Mouse (Mus musculus) yolk sac, embryonic 10.5 days (tissue): Measurements from ENCODE around the gene Saxo2.

ENCODE experiments used
- DNase-seq: peaks from one replicate; pipeline ENCODE4 v3.0.0-alpha.2; 2017; ENCODE audit warnings: low spot score

The Saxo2 gene

DNA sequence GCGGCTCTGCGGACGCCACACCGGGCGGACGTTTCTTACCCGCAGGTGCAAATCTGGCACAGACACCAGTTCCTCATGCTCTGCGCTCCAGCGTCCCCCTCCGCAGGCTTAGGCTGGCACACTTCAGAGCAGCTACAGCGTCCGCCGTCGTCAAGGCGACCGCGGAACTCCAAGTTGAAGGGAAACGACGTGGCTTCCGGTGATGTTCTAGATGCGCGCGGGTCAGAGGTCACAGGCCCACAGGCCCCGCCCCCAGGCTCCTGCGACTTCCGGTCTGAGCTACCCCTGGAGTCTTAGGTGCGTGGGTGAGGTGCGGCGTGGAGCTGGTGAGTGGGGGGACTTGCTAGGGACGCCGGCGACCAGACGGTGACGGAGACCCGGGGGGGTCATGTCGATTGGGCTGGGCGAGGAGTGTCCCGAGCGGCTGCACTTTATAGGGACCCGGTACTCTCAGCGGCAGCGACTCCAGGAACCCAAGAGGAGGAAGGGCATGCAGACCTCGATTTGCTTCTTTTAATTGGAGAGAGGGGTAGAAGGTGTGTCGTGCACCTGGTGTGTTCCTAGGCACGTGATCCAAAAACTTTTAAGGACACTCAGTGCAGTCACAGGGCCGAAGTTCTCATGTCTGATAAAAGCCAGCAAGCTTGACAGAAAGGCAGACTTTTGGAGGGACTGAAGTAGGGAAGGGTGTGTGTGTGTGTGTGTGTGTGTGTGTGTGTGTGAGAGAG is at the start of gene Saxo2, which contains the start of gene Efl1:
Saxo2 (minus strand) TSS at position 176 of the 728 bp plus-strand sequence.
Efl1 (plus strand) TSS at position 262 of the 728 bp plus-strand sequence.
- peak; percentile 92 for DNase-seq

DNA sequence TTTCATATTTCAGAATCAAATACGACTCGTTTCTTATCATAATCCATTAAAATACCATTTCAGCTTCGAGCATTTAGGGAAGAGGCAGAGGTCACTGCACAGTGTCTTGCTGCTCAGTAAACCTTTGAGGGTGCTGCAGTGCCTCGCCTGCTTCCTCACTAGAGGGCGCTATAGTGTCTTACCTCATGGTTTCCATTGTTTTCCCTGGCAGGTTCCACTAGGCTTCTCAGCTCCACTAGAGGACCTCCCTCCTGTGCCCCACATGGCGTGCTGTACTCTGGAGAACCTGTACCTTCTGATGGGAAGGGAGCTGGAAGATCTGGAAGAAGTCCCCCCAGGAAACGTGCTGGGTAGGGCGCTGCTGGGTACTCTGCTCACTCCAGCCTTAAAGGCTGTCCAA is 49.3 kb upstream of the Saxo2 start:
- no peak for DNase-seq

DNA sequence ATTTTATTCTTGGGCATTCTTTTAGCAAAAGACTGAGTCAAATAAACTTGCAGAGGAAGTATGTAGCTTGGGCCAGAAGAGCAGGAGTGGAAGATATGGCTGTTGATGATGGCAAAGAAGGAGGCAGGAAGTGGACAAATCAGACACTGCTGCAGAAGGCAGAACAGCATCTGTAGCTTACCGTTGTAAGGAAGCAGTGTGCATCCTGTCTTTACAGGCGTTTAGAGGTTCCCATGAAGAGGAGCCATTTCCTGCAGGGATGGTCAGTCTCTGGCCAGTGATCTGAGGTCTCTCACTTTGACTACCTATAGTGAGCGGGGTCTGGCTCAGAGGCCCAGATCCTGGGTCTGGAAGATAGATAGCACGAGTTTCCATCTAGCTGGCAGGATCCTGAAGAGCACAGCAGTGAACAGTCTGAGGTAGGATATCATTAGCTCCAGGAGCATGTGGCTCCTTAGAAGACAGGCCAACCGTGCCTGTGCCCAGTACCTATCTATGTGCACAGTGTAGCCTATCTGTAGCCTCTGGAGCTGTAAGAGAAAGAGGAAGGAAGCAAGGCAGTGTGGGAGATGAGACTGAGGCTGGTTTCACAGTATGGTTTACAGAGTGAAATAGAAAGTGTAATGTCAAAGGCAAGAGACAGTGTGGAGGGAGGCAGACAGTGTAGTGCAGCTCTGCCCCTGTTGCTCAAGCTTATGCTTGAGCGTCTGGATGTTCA is 42.9 kb upstream of the Saxo2 start:
- no peak for DNase-seq

DNA sequence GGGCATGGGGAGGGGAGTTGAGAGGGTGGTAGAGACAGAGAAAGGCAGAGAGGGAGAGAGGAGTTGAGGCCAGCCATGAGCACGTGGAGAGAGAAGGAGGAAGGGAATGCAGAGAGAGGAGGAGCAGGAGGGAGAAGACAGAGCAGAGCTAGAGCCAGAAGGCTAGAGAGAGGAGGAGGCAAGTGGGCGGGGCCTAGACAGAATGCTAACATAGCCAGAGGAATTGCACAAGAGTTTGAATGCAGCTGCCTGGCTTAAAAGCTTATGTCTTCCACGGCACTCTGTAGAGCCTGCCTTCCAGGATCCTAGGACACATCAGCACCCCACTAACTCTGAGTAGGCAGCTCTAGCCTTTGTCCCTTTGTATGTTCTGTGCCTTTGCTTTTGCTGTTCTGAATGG is 40.4 kb upstream of the Saxo2 start:
- peak; percentile 58 for DNase-seq

DNA sequence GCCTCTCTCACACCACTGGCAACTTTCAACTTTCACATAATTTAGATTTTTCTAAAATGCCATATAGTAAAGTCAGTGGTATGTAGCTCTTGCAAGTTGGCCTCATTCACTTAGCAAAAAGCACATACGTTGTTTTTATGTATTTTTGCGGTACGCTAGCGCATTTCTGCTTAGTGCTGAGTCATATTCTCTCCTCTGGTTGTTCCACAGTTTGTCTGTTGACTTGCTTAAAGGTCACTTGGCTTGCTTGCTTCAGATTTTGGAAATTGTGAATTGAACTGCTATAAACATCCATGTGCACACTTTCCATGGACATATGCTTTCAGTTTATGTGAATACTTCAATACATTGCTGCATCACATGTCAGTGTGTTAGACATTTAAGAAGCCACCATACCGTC is 31.6 kb upstream of the Saxo2 start:
- no peak for DNase-seq

DNA sequence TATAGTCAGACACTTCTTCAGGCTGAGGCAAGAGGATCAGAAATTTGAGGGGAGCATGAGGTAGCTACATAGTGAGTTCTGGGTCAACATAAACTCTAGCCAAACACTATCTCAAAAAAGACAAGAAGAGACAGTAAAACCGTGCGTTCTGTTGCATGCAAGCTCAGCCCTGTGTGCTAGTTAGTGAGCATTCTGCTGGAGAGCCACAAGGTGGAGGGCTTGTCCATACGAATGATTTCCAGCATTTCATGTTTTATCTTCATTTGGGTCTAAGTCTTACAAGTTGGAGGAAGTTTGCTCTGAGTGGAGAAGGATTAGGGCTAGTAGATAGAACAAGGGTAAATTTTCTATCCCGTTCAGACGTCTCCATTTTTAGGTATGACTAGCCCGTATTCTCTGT is 28.5 kb upstream of the Saxo2 start:
- DNase-seq = no peak

DNA sequence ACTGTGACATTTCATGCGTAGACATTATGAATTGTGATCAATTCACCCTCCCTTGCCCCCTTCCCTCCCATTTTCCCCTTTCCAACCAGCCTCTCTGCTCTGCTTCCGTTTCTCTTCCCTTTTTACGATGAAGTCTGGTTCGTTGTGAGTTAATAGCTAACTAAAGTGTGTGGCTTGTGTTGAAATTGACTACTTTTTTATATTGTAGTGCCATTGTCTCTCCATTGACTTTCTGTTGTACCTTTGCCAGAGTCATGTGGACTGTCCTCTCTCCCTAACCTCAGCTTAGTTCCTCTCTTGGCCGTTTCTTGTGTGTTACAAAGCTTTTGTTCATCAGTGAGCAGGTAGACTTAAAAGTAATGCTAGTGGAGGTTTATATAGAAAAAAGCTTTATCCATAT is 27.7 kb upstream of the Saxo2 start:
- no peak for DNase-seq

DNA sequence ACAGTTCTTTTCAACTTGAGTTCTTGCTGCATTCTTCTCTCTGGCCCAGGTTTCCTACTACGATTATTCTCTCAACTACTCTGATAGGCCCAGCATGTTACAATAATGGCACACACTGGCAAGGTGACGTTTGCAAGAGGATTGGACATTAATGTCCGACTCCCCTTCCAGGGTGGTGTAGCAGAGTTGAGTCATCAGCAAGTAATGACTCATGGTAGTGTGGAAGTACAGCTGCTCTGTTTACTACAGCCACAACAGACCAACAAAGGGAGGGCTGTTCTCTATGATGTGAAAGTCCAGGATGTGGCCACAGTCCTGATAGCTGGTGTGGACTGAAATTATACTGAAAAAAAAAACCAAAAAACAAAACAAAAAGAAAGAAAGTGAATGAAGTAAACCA is 16.3 kb upstream of the Saxo2 start:
- DNase-seq = no peak

DNA sequence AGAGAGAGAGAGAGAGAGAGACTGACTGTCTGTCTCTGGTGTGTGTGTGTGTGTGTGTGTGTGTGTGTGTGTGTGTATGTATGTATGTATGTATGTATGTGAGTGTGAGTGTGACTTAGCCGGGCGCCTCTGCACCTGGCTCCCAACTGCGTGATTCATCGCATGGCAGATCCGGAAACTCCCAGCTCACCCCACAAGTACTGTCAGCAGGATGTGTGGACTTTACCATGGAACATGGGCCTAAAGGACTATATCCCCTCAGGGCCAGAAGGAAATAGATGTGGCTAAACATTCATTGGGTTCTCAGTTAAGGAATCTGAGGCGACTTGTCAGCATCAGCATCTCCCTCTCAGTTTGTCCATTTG is 735 bp upstream of the Saxo2 start:
- no peak for DNase-seq

DNA sequence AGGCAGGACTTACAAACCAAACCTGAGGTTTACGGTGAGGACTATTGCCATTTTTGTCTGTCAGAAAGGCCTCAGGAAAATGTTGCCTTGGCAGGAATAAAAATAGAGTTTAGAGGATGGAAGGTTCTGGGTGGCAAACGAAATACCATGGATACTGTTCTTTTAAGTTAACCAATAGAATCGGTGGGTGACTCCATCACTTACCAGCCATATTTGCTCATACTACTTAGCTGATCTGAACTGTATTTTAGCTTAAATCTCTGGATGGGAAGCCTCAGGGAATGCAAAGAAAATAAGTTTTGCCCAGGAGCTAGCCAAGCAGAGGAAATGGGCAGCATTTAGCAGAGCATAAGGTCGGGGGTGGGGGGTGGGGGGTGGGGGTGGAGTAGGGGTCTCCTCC is 419 bp downstream of the Saxo2 start:
- DNase-seq = no peak

DNA sequence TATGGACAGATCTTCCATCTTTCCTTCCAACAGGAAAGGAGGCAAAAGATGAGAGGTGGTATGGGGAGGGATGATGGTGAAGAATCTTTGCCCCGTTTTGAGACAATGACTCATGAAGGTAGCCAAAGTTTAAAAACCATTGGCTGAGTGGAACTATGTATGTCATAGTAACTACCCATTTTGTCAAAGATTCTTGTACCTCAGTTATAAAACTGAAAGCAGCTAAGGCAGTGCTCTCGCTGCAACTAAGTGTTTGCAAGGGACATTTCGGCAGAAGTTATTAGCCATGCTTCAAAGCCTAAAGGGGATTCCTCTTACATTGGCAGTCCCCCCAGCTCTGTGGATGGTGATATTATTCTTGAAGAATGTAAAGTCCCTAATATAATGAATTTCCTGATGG is 1.1 kb downstream of the Saxo2 start:
- DNase-seq = no peak

DNA sequence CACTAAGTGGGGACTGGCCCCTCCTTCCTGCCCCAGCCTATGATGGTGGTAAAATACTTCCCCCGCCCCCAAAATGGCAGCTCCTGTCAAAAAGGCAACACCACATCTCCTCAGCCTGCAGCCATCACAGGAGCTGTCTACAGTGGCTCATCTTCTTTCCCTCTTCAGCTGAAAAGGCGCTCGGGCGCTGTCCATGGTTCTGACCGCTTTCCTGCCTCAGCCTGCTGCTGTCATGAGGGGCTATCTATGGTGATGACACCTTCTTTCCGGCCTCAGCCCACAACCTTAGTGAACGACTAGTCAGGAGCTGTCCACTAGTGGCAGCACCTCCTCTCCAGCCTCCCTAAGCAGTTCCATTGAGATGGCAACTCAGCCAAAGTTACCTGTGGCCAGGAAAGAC is 23.0 kb downstream of the Saxo2 start:
- DNase-seq = peak; percentile 54

DNA sequence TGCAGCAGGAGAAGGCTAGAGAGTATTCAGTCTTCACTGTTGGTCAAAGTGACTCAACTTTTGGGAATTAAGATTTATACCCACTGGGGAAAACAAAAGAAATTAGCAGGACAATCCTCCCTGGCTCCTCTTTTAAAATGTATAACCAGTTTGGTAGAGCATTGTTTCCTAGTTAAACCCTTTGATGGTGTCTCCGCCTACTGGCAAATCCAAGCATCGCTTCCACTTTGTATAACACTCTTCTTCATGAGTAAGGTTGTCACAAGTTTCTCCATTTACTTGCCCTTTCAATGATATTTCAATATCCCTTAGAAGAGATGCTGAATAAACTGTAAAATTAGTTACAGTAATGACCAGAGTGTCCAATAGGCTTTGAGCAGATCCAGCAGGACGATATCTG is 38.7 kb downstream of the Saxo2 start:
- no peak for DNase-seq

DNA sequence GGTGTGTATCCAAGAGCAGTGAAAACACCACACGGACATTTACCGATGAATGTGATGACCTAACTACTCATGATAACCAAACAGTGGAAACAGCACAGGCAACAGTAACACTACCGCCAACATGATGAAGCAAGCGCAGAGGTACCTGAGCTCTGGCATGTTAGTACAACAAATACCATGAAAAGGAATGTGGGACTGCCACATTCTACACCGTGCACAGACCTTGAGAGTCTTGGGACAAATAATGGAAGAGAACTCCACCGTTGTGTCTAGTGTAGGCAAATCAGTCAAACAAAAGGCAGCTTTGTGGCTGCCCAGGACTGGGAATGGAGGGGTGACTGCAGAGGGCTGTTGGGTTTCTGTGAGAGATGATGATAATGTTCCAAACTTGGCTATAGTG is 42.9 kb downstream of the Saxo2 start:
- no peak for DNase-seq

DNA sequence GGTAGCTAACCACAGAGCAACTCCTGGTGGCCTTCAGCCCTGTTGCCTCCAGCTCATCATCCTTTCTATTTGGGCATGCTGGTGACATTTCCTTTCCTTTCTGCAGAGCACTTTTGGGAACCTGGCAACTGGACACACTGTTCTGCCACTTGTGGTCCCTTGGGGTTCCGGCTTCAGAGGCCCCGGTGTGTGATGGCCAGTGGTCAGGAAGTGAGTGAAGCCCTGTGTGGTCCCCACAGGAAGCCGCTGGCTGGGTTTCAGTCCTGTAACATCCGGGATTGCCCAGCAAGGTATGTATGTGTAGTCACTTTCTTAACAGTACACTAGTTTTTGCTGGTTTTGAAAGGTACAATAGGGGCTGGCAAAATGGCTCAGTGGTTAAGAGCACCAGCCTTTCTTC is 46.3 kb downstream of the Saxo2 start:
- DNase-seq = no peak

DNA sequence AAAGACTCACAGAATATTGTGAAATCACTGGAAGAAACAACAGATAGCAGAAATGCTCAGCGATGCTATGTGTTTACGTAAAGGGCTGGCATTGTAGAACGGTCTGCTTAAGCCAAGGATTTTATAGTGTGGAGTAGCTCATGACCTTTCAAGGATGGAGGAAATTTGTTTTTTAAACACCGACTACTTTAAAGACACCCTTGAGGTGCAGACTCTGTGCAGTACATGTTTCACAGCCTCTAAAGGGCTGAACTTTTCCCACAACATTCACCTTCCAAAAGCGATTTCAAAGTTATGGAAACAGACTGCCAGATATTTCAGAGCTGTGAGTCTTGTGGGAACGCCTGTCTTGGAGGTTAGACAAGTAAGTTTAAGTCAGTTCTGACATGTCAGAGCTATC is 57.4 kb downstream of the Saxo2 start:
- no peak for DNase-seq
